Mouse (Mus musculus): ENCODE data around the gene Slx4ip. TPM values are rescaled to one million over a fixed set of nuclear protein-coding genes. Genes with fewer than 3 reads are reported as not detected.
"Not testable (repeated sequence)": the region's sequence is repeated elsewhere in the genome, so short reads cannot be mapped to it uniquely, and the experiment has no call there.

Gene Slx4ip
- 6.1 and 7.4 TPM in 2 replicates for polyA plus RNA-seq (2016; fragmentation: Nextera tagmentation; extraction: Ambion mirVana)

DNA sequence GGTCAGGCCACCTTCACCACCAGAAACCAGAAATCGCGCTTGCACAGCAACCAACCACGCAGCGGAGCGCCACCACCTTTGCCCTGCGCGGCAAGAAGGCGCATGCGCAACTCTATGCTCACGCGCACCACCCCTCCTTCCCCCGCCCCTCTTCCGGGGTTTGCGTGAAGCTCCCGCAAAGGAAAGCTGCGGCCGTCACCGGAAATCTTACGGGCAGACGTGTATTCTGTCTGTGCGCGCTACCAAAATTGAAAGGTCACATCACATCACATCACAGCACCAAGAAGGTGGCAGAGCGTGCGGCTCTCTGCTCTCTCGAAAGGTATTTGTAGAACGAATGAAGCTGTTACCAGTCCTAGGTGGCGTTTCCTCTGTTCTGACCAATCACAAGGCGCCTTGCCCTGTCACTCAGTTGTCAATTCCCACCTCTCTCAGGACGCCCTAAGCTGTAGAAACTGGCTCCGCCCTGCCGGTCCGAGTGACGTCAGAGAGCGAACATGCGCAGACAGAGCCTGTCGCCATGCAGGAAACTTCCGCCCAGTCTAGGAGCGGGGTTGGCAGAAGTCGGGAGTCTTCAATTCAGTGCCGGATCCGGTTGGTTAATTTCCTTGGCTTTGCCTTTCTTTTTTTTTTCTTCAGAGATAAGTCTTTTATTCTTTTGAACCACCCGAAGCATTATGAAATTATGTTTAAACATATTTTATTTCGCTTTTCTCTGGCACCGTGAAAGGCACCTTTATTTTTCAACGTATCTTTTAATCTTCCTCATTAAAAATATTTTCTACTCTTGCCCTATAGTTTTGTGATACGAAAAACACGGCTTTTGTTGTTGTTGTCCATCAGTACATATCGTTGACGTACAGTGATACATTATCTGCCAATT is at the start of gene Slx4ip, which contains the start of the genes AL731706.1 and Mkks:
TSS of gene Slx4ip (plus strand) at position 151 of the 883 bp plus-strand sequence.
TSS of gene AL731706.1 (minus strand) at position 322 of the 883 bp plus-strand sequence.
TSS of gene Mkks (minus strand) at position 322 of the 883 bp plus-strand sequence.
- WGBS: under 1% methylated on average over 49 of the region's 49 CpGs
- Histone ChIP-seq H3K36me3 (peaks cover 4% of the 10 kb centered on the region; the same call in 1 of the 2 replicates), H3K27me3 (ENCODE audit: low read depth, poor library complexity, severe bottlenecking) (no peaks in the 10 kb centered on the region), H3K9me3 (replicated peaks) (no peaks in the 10 kb centered on the region), H3K4me1 (peaks cover 4% of the 10 kb centered on the region; the same call in 1 of the 2 replicates), H3K4me3 (peak within 1 kb of the TSS; percentile 78), H3K27ac (peak within 1 kb of the TSS; percentile 97)
- peak; percentile 98 for DNase-seq (ENCODE audit: low spot score)

DNA sequence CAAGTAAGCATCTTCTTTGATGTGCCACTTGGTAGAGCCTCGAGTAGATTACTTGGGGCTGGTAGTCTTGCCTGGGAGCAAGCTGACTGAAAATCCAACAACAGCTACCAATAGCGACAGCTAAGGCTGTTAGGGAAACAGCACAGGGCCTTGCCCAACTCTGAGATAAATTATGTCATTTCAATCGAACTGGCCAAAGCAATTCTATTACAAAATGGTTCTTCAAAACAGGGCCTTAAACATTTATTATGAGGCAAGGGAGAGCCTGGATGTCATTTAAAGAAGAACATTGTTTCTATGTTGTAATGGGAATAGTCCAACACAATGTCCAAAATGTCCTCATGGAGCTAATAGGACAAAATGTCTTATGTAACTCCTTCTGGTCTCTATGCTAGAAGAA is 40.7 kb upstream of the Slx4ip start:
- DNase-seq (ENCODE audit: low spot score): no peak

GRCm38 (mm10) chr2:136854543-136855388 is 36.3 kb upstream of the Slx4ip start:
- Histone ChIP-seq H3K36me3 (no peaks in the 10 kb centered on the region), H3K27ac (peak overlapping the region; percentile 58; the same call in 1 of the 2 replicates), H3K9me3 (replicated peaks) (no peaks in the 10 kb centered on the region), H3K27me3 (ENCODE audit: low read depth, poor library complexity, severe bottlenecking) (no peaks in the 10 kb centered on the region), H3K4me3 (no peak overlapping the region), H3K4me1 (peaks cover 18% of the 10 kb centered on the region)
- 61% methylated on average over 5 of the region's 5 CpGs for WGBS
- no peak for DNase-seq (ENCODE audit: low spot score)

More for the DNA sequence above, 40.7 kb upstream of the Slx4ip start:
- no peaks in the 10 kb centered on the region for H3K36me3 ChIP-seq
- no peaks in the 10 kb centered on the region for H3K27me3 ChIP-seq (ENCODE audit: low read depth, poor library complexity, severe bottlenecking)
- no peaks in the 10 kb centered on the region for H3K9me3 ChIP-seq (replicated peaks)
- peaks cover 14% of the 10 kb centered on the region for H3K4me1 ChIP-seq
- 69% methylated on average over 3 of the region's 3 CpGs for WGBS
- H3K4me3 ChIP-seq: no peak overlapping the region
- H3K27ac ChIP-seq: no peak overlapping the region

GRCm38 (mm10) chr2:136885579-136885978 is 5.4 kb upstream of the Slx4ip start, which contains the start of gene AL731706.2:
Gene AL731706.2 (minus strand): TSS chr2:136885679.
- no peak for DNase-seq (ENCODE audit: low spot score)
- H3K36me3 ChIP-seq: peaks cover 50% of the 10 kb centered on the region

GRCm38 (mm10) chr2:136886846-136887245 is 4.2 kb upstream of the Slx4ip start:
- no peaks in the 10 kb centered on the region for H3K9me3 ChIP-seq (replicated peaks)
- DNase-seq (ENCODE audit: low spot score): no peak
- H3K4me3 ChIP-seq: no peak overlapping the region
- no peaks in the 10 kb centered on the region for H3K27me3 ChIP-seq (ENCODE audit: low read depth, poor library complexity, severe bottlenecking)
- WGBS: 78% methylated on average over 4 of the region's 4 CpGs
- peaks cover 37% of the 10 kb centered on the region for H3K36me3 ChIP-seq
- no peak overlapping the region for H3K27ac ChIP-seq
- H3K4me1 ChIP-seq: no peaks in the 10 kb centered on the region

More at GRCm38 (mm10) chr2:136885579-136885978, 5.4 kb upstream of the Slx4ip start, which contains the start of gene AL731706.2:
- no peaks in the 10 kb centered on the region for H3K27me3 ChIP-seq (ENCODE audit: low read depth, poor library complexity, severe bottlenecking)
- 95% methylated on average over 2 of the region's 2 CpGs for WGBS
- no peaks in the 10 kb centered on the region for H3K4me1 ChIP-seq
- no peak within 1 kb of the TSS for H3K4me3 ChIP-seq
- H3K9me3 ChIP-seq (replicated peaks): no peaks in the 10 kb centered on the region
- H3K27ac ChIP-seq: no peak within 1 kb of the TSS

DNA sequence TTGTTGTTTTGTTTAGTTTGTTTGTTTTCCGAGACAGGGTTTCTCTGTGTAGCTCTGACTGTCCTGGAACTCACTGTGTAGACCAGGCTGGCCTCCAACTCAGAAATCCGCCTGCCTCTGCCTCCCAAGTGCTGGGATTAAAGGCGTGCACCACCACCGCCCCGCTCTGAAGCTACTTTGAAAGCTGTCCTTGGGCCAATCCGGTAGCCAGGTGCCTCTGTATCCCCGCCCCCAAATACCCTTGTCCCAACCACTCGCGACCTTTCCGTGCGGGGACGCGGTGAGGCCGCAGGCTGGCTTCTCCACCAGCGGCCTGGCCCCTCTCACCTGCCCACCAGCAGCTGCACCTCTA is 326 bp upstream of the Slx4ip start:
- H3K9me3 ChIP-seq (replicated peaks); DNase-seq (ENCODE audit: low spot score); H3K27me3 ChIP-seq (ENCODE audit: low read depth, poor library complexity, severe bottlenecking); H3K36me3 ChIP-seq; H3K4me1 ChIP-seq: not testable (repeated sequence)
- 7% methylated on average over 15 of the region's 15 CpGs for WGBS
- H3K4me3 ChIP-seq: peak overlapping the region; percentile 78
- peak overlapping the region; percentile 97 for H3K27ac ChIP-seq

- Histone ChIP-seq H3K9me3 (replicated peaks) (no peaks in the 10 kb centered on the region), H3K4me1 (peaks cover 4% of the 10 kb centered on the region; the same call in 1 of the 2 replicates), H3K27me3 (ENCODE audit: low read depth, poor library complexity, severe bottlenecking) (no peaks in the 10 kb centered on the region), H3K36me3 (peaks cover 4% of the 10 kb centered on the region; the same call in 1 of the 2 replicates), H3K27ac (peak overlapping the region; percentile 97), H3K4me3 (peak overlapping the region; percentile 78)
- DNase-seq (ENCODE audit: low spot score): peak; percentile 84
- under 1% methylated on average over 23 of the region's 23 CpGs for WGBS
Measured at GRCm38 (mm10) chr2:136891951-136892371, 943 bp downstream of the Slx4ip start.

DNA sequence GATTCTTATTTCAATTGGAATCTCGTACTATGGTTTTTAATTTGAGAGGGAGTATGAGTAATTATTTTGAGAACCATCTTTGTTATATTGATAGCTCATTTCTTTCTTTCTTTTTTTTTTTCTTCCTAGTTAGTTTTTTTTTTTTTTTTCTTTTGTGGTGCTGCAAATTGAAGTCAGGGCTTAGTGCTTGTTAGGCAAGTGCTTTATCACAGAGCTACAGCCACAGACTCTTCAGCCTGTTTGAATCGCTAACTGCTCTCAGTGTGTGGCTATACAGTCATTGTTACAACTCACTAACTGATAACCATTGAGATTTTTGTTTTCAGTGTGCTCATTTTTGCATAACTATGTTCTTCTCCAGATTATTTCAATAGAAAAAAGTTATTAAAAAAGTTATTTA is 3.5 kb downstream of the Slx4ip start:
- Histone ChIP-seq H3K4me1 (peaks cover 4% of the 10 kb centered on the region; the same call in 1 of the 2 replicates), H3K9me3 (replicated peaks) (no peaks in the 10 kb centered on the region), H3K4me3 (no peak overlapping the region), H3K36me3 (peaks cover under 1% of the 10 kb centered on the region; the same call in 1 of the 2 replicates), H3K27me3 (ENCODE audit: low read depth, poor library complexity, severe bottlenecking) (no peaks in the 10 kb centered on the region), H3K27ac (no peak overlapping the region)
- DNase-seq (ENCODE audit: low spot score): no peak
- WGBS: 90% methylated on average over 2 of the region's 2 CpGs

DNA sequence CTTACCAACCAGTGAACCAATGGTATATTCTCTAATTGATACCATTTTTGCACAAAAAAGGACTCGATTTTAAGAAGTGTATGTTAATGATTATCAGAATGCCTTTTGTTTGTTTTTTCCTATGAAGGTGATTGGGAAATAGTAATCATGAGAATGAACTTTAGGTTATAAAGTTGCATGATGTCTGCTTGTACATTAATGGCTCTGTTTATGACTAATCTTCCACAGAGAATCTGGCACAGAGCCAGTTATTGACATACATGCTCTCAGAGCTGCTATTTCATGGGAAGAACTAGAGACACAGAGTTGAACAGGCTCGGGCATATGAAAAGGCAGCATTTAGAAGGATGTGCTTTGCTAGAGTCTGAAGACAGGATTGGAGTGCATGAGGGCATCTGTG is 5.1 kb downstream of the Slx4ip start:
- no peak for DNase-seq (ENCODE audit: low spot score)
- 90% methylated on average over 2 of the region's 2 CpGs for WGBS

GRCm38 (mm10) chr2:136908596-136908995 is 17.6 kb downstream of the Slx4ip start:
- Histone ChIP-seq H3K36me3 (peaks cover 11% of the 10 kb centered on the region), H3K9me3 (replicated peaks) (no peaks in the 10 kb centered on the region), H3K4me3 (no peak overlapping the region), H3K27ac (no peak overlapping the region), H3K27me3 (ENCODE audit: low read depth, poor library complexity, severe bottlenecking) (no peaks in the 10 kb centered on the region), H3K4me1 (no peaks in the 10 kb centered on the region)
- no peak for DNase-seq (ENCODE audit: low spot score)
- 93% methylated on average over 3 of the region's 3 CpGs for WGBS

More for the DNA sequence above, 5.1 kb downstream of the Slx4ip start:
- Histone ChIP-seq H3K9me3 (replicated peaks) (no peaks in the 10 kb centered on the region), H3K36me3 (no peaks in the 10 kb centered on the region), H3K4me3 (no peak overlapping the region), H3K27me3 (ENCODE audit: low read depth, poor library complexity, severe bottlenecking) (no peaks in the 10 kb centered on the region), H3K4me1 (peaks cover 4% of the 10 kb centered on the region; the same call in 1 of the 2 replicates), H3K27ac (no peak overlapping the region)

DNA sequence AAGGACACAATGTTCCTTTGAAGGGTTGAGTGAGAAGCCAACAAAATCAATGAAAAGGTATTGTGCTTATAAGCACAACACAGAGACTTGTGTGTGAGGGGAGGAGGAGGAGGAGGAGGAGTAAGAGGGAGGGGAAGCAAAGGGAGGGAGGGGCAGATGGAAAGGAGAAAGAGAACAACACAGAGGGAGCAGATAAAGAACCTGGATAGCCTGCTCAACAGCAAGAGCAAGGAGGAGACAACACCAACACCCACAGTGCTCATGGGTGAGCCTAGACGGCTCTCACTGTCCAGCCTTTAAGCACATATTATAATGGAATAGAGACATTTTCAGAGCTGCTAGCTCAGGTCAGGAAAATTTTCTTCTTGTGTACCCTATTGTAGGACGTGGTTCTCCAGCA is 18.3 kb downstream of the Slx4ip start:
- Histone ChIP-seq H3K4me3 (no peak overlapping the region), H3K9me3 (replicated peaks) (no peaks in the 10 kb centered on the region), H3K4me1 (no peaks in the 10 kb centered on the region), H3K27ac (no peak overlapping the region), H3K27me3 (ENCODE audit: low read depth, poor library complexity, severe bottlenecking) (no peaks in the 10 kb centered on the region), H3K36me3 (peaks cover 11% of the 10 kb centered on the region)
- DNase-seq (ENCODE audit: low spot score): no peak
- 81% methylated on average over 2 of the region's 2 CpGs for WGBS

- no peak for DNase-seq (ENCODE audit: low spot score)
- Histone ChIP-seq H3K4me3 (no peak overlapping the region), H3K36me3 (no peaks in the 10 kb centered on the region), H3K27ac (no peak overlapping the region), H3K27me3 (ENCODE audit: low read depth, poor library complexity, severe bottlenecking) (no peaks in the 10 kb centered on the region), H3K4me1 (no peaks in the 10 kb centered on the region), H3K9me3 (replicated peaks) (no peaks in the 10 kb centered on the region)
- 68% methylated on average over 4 of the region's 4 CpGs for WGBS
Measured at GRCm38 (mm10) chr2:136911958-136912411, 21.0 kb downstream of the Slx4ip start.

All from limb, embryonic 10.5 days (tissue).